Mouse (Mus musculus): ENCODE measurements around the gene Foxp1.

GRCm38 (mm10) chr6:99282866-99283657, 239.5 kb downstream of the Foxp1 start:
- no peak for TF ChIP-seq CTCF (IDR thresholded peaks at IDR 0.05)
- TF ChIP-seq EP300 (IDR thresholded peaks at IDR 0.05): no peak
